Mouse (Mus musculus) cortical plate, adult 2 months (tissue): ENCODE measurements around the gene Iqsec1. TPM values are rescaled to one million over a fixed set of nuclear protein-coding genes. Genes with fewer than 3 reads are reported as not detected.
A peak's percentile ranks its signal among the peaks of the same experiment; 100 is the strongest.

ENCODE experiments used
- H3K27ac ChIP-seq: fragments of 200-500 bp; 2 replicates; pipeline ENCODE4 v1.5.1; 2012; ENCODE audit warnings: low read length, control low read depth, inconsistent platforms; ENCODE audit not compliant: insufficient read depth
- H3K4me1 ChIP-seq: fragments of 200-500 bp; 2 replicates; pipeline ENCODE4 v1.6.1; 2011; ENCODE audit warnings: low read length; ENCODE audit not compliant: control insufficient read depth, insufficient read depth
- H3K4me3 ChIP-seq: fragments of 200-500 bp; 2 replicates; pipeline ENCODE4 v1.5.1; 2011; ENCODE audit warnings: mild to moderate bottlenecking, low read length, control low read depth; ENCODE audit not compliant: insufficient read depth
- CTCF ChIP-seq: fragments of 200-500 bp; IDR thresholded peaks from 2 replicates; pipeline ENCODE4 v1.5.1; 2011; ENCODE audit warnings: mild to moderate bottlenecking, control low read depth, low read length; ENCODE audit not compliant: insufficient read depth; ENCODE audit errors: extremely low read depth
- POLR2A ChIP-seq: fragments of 200-500 bp; IDR thresholded peaks from 2 replicates; pipeline ENCODE4 v1.6.1; 2011; ENCODE audit warnings: mild to moderate bottlenecking, low read length, control low read depth; ENCODE audit not compliant: insufficient read depth; ENCODE audit errors: extremely low read depth
- polyA plus RNA-seq: library from polyadenylated mRNA; depleted of rRNA; stranded (reverse); fragments of >200 nt; gene quantifications from 2 replicates; pipeline ENCODE4 v1.2.3, GENCODE M21; 2012

The Iqsec1 gene
- polyA plus RNA-seq, 1 experiment = 186 TPM

GRCm38 (mm10) chr6:90755613-90755941 is 232.9 kb downstream of the Iqsec1 start:
- Histone ChIP-seq H3K4me3 (no peak overlapping the region), H3K27ac (no peak overlapping the region), H3K4me1 (no peaks in the 10 kb centered on the region)
- TF ChIP-seq POLR2A (no peak), CTCF (no peak)

GRCm38 (mm10) chr6:90754927-90755612 is 233.4 kb downstream of the Iqsec1 start:
- Histone ChIP-seq H3K4me3 (no peak overlapping the region), H3K27ac (no peak overlapping the region), H3K4me1 (no peaks in the 10 kb centered on the region; the same call in 1 of the 2 replicates)
- TF ChIP-seq POLR2A = no peak
- TF ChIP-seq CTCF = no peak

DNA sequence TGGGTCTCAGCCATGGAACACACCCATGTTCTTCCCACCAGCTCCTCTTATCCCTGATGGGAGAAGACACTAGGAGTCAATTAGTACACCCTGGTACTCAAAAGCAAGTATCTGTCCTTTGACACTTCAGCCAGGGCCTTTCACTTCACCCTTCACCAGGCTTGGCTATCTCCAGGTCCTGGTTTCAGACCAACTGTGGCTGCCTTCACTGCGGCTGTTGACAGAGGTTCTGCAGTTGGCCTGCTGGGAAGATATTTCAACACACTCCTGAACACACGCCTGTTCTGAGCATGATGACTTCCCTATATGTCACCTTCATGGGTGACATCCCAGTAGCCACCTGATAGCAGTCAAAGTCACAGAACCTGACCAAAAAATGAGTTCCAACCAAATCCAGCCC is 234.4 kb downstream of the Iqsec1 start:
- Histone ChIP-seq H3K4me1 (no peaks in the 10 kb centered on the region; the same call in 1 of the 2 replicates), H3K27ac (no peak overlapping the region), H3K4me3 (no peak overlapping the region)
- TF ChIP-seq POLR2A (no peak), CTCF (no peak)

DNA sequence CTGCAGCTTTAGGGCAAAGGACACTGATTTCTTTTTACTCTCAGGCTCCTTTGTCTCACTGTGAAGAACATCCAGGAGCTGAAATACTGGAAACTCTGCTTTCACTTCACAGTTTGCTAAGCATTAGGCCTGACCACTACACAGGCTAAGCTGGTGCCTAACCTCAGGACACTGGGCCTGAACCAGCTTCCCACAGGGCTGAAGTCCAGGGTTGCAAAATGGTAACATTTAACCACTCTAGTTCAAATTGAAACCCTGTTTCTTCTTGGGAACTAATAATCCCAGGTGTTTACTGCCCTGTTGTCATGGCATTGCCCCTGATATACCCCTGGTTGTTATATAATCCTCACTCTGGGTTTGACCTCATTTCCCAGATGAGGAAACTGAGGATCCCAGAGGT is 234.8 kb downstream of the Iqsec1 start:
- Histone ChIP-seq H3K4me3 (no peak overlapping the region), H3K4me1 (no peaks in the 10 kb centered on the region; the same call in 1 of the 2 replicates), H3K27ac (no peak overlapping the region)
- no peak for TF ChIP-seq POLR2A
- TF ChIP-seq CTCF = no peak

DNA sequence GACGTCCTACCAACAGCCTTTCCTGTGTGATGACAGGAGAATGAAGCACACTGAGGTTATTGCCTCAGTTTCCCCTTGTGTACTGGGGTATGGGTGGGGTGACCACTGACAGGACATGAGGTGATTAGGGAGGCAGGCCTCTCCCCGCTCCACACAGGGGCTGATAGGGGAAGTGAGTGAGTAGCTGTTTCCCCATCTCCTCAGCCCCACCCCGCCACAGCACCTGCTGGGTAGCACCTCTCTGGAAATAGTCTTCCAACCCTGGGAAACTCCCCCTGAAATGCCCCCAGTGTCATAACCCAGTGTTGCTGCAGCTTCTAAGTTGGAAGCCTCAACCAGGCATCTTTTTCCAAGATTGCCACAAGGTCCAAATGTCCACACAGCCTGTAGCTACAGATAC is 236.9 kb downstream of the Iqsec1 start:
- TF ChIP-seq POLR2A (no peak), CTCF (no peak)
- no peaks in the 10 kb centered on the region; the same call in 1 of the 2 replicates for H3K4me1 ChIP-seq
- H3K27ac ChIP-seq = no peak overlapping the region
- no peak overlapping the region for H3K4me3 ChIP-seq

- no peak for TF ChIP-seq CTCF
- no peak for TF ChIP-seq POLR2A
- H3K4me1 ChIP-seq = peaks cover 2% of the 10 kb centered on the region; the same call in 1 of the 2 replicates
- H3K27ac ChIP-seq = no peak overlapping the region
- no peak overlapping the region for H3K4me3 ChIP-seq
Observed at GRCm38 (mm10) chr6:90750091-90750490, 238.4 kb downstream of the Iqsec1 start.

DNA sequence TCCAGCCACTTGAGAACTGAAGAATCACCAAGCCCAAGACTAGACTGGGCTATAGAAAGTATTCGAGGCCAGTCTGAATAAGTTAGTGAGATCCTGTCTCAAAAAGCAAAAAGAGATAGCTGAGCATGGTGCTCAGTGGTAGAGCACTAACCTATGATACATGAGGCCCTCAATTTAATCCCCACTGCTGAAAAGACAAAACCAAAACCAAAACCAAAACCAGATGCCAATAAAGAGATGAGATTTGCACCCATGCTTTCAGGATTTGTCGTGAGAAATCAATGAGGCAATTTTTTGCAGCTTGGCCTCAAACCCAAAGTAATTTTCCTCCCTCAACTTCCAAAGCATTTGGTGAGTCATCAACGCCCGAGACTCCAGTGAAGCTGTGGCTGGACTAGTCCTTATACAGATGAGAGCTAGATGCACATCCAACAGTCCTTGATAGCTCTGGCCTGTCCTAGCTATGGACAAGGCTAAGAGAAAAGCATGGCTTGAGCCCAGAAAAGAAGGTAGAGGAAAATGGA is 239.0 kb downstream of the Iqsec1 start:
- H3K27ac ChIP-seq = no peak overlapping the region
- TF ChIP-seq POLR2A = no peak
- TF ChIP-seq CTCF = no peak
- H3K4me1 ChIP-seq = peaks cover 2% of the 10 kb centered on the region; the same call in 1 of the 2 replicates
- no peak overlapping the region for H3K4me3 ChIP-seq

GRCm38 (mm10) chr6:90748976-90749375 is 239.5 kb downstream of the Iqsec1 start:
- Histone ChIP-seq H3K4me1 (peaks cover 2% of the 10 kb centered on the region; the same call in 1 of the 2 replicates), H3K4me3 (no peak overlapping the region), H3K27ac (no peak overlapping the region)
- TF ChIP-seq CTCF (no peak), POLR2A (no peak)

GRCm38 (mm10) chr6:90746331-90746864 is 242.1 kb downstream of the Iqsec1 start:
- Histone ChIP-seq H3K27ac (no peak overlapping the region), H3K4me1 (peaks cover 2% of the 10 kb centered on the region; the same call in 1 of the 2 replicates), H3K4me3 (no peak overlapping the region)
- TF ChIP-seq CTCF (0 out of 2 replicates have a peak, but pooled peaks have one; percentile 24), POLR2A (no peak)
